Mouse (Mus musculus) forebrain, embryonic 11.5 days (tissue): ENCODE measurements around the gene Cmtr2. TPM values are rescaled to one million over a fixed set of nuclear protein-coding genes. Genes with fewer than 3 reads are reported as not detected.

ENCODE experiments used
- ATAC-seq: fragments of 200-750 bp; cut with Nextera tagmentation; replicated peaks from 2 replicates; pipeline ENCODE4 v1.8.0; 2017; ENCODE audit warnings: moderate TSS enrichment; ENCODE audit not compliant: low FRiP score
- DNase-seq: peaks from one replicate; pipeline ENCODE4 v3.0.0-alpha.2; 2017; ENCODE audit warnings: low spot score
- H3K27ac ChIP-seq: fragments of 300-500 bp; sonication (generic); 2 replicates; pipeline ENCODE4 v1.5.1; 2014; ENCODE audit warnings: low read depth, low read length
- H3K27me3 ChIP-seq: fragments of 300-500 bp; sonication (generic); 2 replicates; pipeline ENCODE4 v1.6.1; 2014; ENCODE audit warnings: mild to moderate bottlenecking, low read length, mixed read lengths; ENCODE audit not compliant: control insufficient read depth, insufficient read depth
- H3K36me3 ChIP-seq: fragments of 300-500 bp; sonication (generic); 2 replicates; pipeline ENCODE4 v1.6.1; 2014; ENCODE audit warnings: mild to moderate bottlenecking, low read length, moderate library complexity, mixed read lengths; ENCODE audit not compliant: control insufficient read depth, insufficient read depth
- H3K4me1 ChIP-seq: fragments of 300-500 bp; sonication (generic); replicated peaks from 2 replicates; pipeline ENCODE4 v1.6.1; 2014; ENCODE audit warnings: low read length, mixed read lengths; ENCODE audit not compliant: control insufficient read depth, insufficient read depth
- H3K4me2 ChIP-seq: fragments of 300-500 bp; sonication (generic); 2 replicates; pipeline ENCODE4 v1.6.1; 2014; ENCODE audit warnings: low read depth, mild to moderate bottlenecking, low read length, moderate library complexity, mixed read lengths; ENCODE audit not compliant: severe bottlenecking
- H3K4me3 ChIP-seq: fragments of 300-500 bp; sonication (generic); 2 replicates; pipeline ENCODE4 v1.5.1; 2014; ENCODE audit warnings: low read depth, low read length
- H3K9ac ChIP-seq: fragments of 300-500 bp; sonication (generic); 2 replicates; pipeline ENCODE4 v1.6.1; 2014; ENCODE audit warnings: low read length
- H3K9me3 ChIP-seq: fragments of 300-500 bp; sonication (generic); 2 replicates; pipeline ENCODE4 v1.6.1; 2016; ENCODE audit warnings: low read length, mixed read lengths; ENCODE audit not compliant: control insufficient read depth
- WGBS: fragments of 180-500 bp; shearing (Covaris S2); extraction: QIAGEN DNeasy Blood & Tissue Kit; methylation state at CpG from one replicate; pipeline ENCODE4 v1.1.7; 2014; 5-methylcytosine and 5-hydroxymethylcytosine counted together
- polyA plus RNA-seq: library from polyadenylated mRNA; unstranded; fragments of >200 nt; fragmentation: Nextera tagmentation; extraction: Ambion mirVana; gene quantifications from 2 replicates; pipeline ENCODE4 v1.2.1, GENCODE M21; 2014

Gene Cmtr2
- polyA plus RNA-seq, 1 experiment from 2014 or later: 12.1 TPM

GRCm38 (mm10) chr8:110185538-110185937, 29.9 kb upstream of the Cmtr2 start:
- Histone ChIP-seq H3K27ac (no peak overlapping the region), H3K36me3 (no peaks in the 10 kb centered on the region), H3K4me2 (no peak overlapping the region), H3K9ac (no peak overlapping the region), H3K4me3 (no peak overlapping the region), H3K27me3 (no peaks in the 10 kb centered on the region), H3K9me3 (no peaks in the 10 kb centered on the region), H3K4me1 (peaks cover 2% of the 10 kb centered on the region; the same call in 1 of the 2 replicates)
- WGBS: 89% methylated on average over 4 of the region's 4 CpGs
- ATAC-seq: no peak
- no peak for DNase-seq

GRCm38 (mm10) chr8:110188961-110189750, 26.3 kb upstream of the Cmtr2 start:
- H3K9me3 ChIP-seq: no peaks in the 10 kb centered on the region
- no peak overlapping the region for H3K4me3 ChIP-seq
- H3K27me3 ChIP-seq: no peaks in the 10 kb centered on the region
- no peaks in the 10 kb centered on the region for H3K4me1 ChIP-seq
- 24% methylated on average over 8 of the region's 8 CpGs for WGBS
- H3K27ac ChIP-seq: no peak overlapping the region
- DNase-seq (peak; percentile 25), ATAC-seq (no peak)
- H3K9ac ChIP-seq: no peak overlapping the region
- no peak overlapping the region for H3K4me2 ChIP-seq
- H3K36me3 ChIP-seq: no peaks in the 10 kb centered on the region

- H3K27me3 ChIP-seq: no peaks in the 10 kb centered on the region
- no peak for ATAC-seq
- H3K9ac ChIP-seq: no peak overlapping the region
- no peak overlapping the region for H3K27ac ChIP-seq
- H3K4me1 ChIP-seq: no peaks in the 10 kb centered on the region
- no peak overlapping the region for H3K4me2 ChIP-seq
- H3K4me3 ChIP-seq: no peak overlapping the region
- under 1% methylated on average over 5 of the region's 5 CpGs for WGBS
- DNase-seq: peak; percentile 81
- H3K36me3 ChIP-seq: no peaks in the 10 kb centered on the region
- no peaks in the 10 kb centered on the region for H3K9me3 ChIP-seq
These were observed 18.8 kb upstream of the Cmtr2 start for GRCm38 (mm10) chr8:110196678-110197077.

GRCm38 (mm10) chr8:110201806-110202205, 13.7 kb upstream of the Cmtr2 start:
- 33% methylated on average over 11 of the region's 11 CpGs for WGBS
- ATAC-seq (no peak), DNase-seq (peak; percentile 73)
- no peak overlapping the region for H3K27ac ChIP-seq
- H3K9me3 ChIP-seq: no peaks in the 10 kb centered on the region
- H3K9ac ChIP-seq: no peak overlapping the region
- H3K27me3 ChIP-seq: no peaks in the 10 kb centered on the region
- H3K36me3 ChIP-seq: no peaks in the 10 kb centered on the region
- H3K4me3 ChIP-seq: no peak overlapping the region
- no peak overlapping the region for H3K4me2 ChIP-seq
- H3K4me1 ChIP-seq: no peaks in the 10 kb centered on the region

GRCm38 (mm10) chr8:110216253-110216652, 788 bp downstream of the Cmtr2 start:
- Histone ChIP-seq H3K9me3 (no peaks in the 10 kb centered on the region), H3K9ac (no peak overlapping the region), H3K36me3 (no peaks in the 10 kb centered on the region; the same call in 1 of the 2 replicates), H3K27me3 (no peaks in the 10 kb centered on the region), H3K4me3 (no peak overlapping the region), H3K4me2 (no peak overlapping the region), H3K27ac (no peak overlapping the region), H3K4me1 (no peaks in the 10 kb centered on the region)
- DNase-seq (no peak), ATAC-seq (no peak)
- 88% methylated on average over 5 of the region's 5 CpGs for WGBS

- H3K27ac ChIP-seq: no peak overlapping the region
- no peaks in the 10 kb centered on the region for H3K9me3 ChIP-seq
- no peaks in the 10 kb centered on the region for H3K4me1 ChIP-seq
- H3K4me2 ChIP-seq: peak overlapping the region; percentile 68
- H3K9ac ChIP-seq: no peak overlapping the region
- no peaks in the 10 kb centered on the region for H3K27me3 ChIP-seq
- 34% methylated on average over 5 of the region's 5 CpGs for WGBS
- peaks cover 7% of the 10 kb centered on the region; the same call in 1 of the 2 replicates for H3K36me3 ChIP-seq
- ATAC-seq (peak; percentile 35), DNase-seq (no peak)
- peak overlapping the region; percentile 46; the same call in 1 of the 2 replicates for H3K4me3 ChIP-seq
These were observed 1.7 kb downstream of the Cmtr2 start for GRCm38 (mm10) chr8:110217198-110217597.

- no peaks in the 10 kb centered on the region for H3K9me3 ChIP-seq
- no peak overlapping the region for H3K27ac ChIP-seq
- DNase-seq: peak; percentile 100
- H3K36me3 ChIP-seq: peaks cover 7% of the 10 kb centered on the region; the same call in 1 of the 2 replicates
- peak overlapping the region; percentile 68 for H3K4me2 ChIP-seq
- WGBS: under 1% methylated on average over 43 of the region's 43 CpGs
- peak overlapping the region; percentile 58 for H3K9ac ChIP-seq
- ATAC-seq: peak; percentile 100
- no peaks in the 10 kb centered on the region for H3K27me3 ChIP-seq
- H3K4me1 ChIP-seq: no peaks in the 10 kb centered on the region
- H3K4me3 ChIP-seq: peak overlapping the region; percentile 46
These were observed 2.2 kb downstream of the Cmtr2 start for GRCm38 (mm10) chr8:110217681-110218131.

GRCm38 (mm10) chr8:110218511-110218910, 3.0 kb downstream of the Cmtr2 start:
- Histone ChIP-seq H3K4me1 (no peaks in the 10 kb centered on the region), H3K4me3 (peak overlapping the region; percentile 46), H3K36me3 (peaks cover 9% of the 10 kb centered on the region; the same call in 1 of the 2 replicates), H3K4me2 (peak overlapping the region; percentile 68), H3K27ac (no peak overlapping the region), H3K9ac (no peak overlapping the region; the same call in 1 of the 2 replicates), H3K9me3 (no peaks in the 10 kb centered on the region), H3K27me3 (no peaks in the 10 kb centered on the region)
- ATAC-seq: no peak
- peak; percentile 17 for DNase-seq
- WGBS: 78% methylated on average over 5 of the region's 5 CpGs
